Mouse (Mus musculus) midbrain, embryonic 12.5 days (tissue): ENCODE data around the gene Mpp4. TPM values are rescaled to one million over a fixed set of nuclear protein-coding genes. Genes with fewer than 3 reads are reported as not detected.

Experiments used
- ATAC-seq: fragments of 200-750 bp; cut with Nextera tagmentation; 2 replicates; pipeline ENCODE4 v1.8.0; 2017; ENCODE audit warnings: low read depth, moderate TSS enrichment, moderate library complexity; ENCODE audit not compliant: low FRiP score
- H3K27ac ChIP-seq: fragments of 300-500 bp; sonication (generic); replicated peaks from 2 replicates; pipeline ENCODE4 v1.5.1; 2016; ENCODE audit warnings: mild to moderate bottlenecking
- H3K27me3 ChIP-seq: fragments of 300-500 bp; sonication (generic); 2 replicates; pipeline ENCODE4 v1.6.1; 2016; ENCODE audit warnings: mild to moderate bottlenecking
- H3K36me3 ChIP-seq: fragments of 300-500 bp; sonication (generic); 2 replicates; pipeline ENCODE4 v1.6.1; 2016
- H3K4me1 ChIP-seq: fragments of 300-500 bp; sonication (generic); 2 replicates; pipeline ENCODE4 v1.6.1; 2016
- H3K4me2 ChIP-seq: fragments of 300-500 bp; sonication (generic); replicated peaks from 2 replicates; pipeline ENCODE4 v1.6.1; 2016; ENCODE audit warnings: mild to moderate bottlenecking, moderate library complexity
- H3K4me3 ChIP-seq: fragments of 300-500 bp; sonication (generic); 2 replicates; pipeline ENCODE4 v1.5.1; 2016; ENCODE audit warnings: mild to moderate bottlenecking
- H3K9ac ChIP-seq: fragments of 300-500 bp; sonication (generic); replicated peaks from 2 replicates; pipeline ENCODE4 v1.6.1; 2016; ENCODE audit warnings: mild to moderate bottlenecking, moderate library complexity
- H3K9me3 ChIP-seq: fragments of 300-500 bp; sonication (generic); 2 replicates; pipeline ENCODE4 v1.6.1; 2016; ENCODE audit warnings: mild to moderate bottlenecking
- WGBS: fragments of 180-500 bp; shearing (Covaris S2); methylation state at CpG from one replicate; pipeline ENCODE4 v1.1.7; 2016; 5-methylcytosine and 5-hydroxymethylcytosine counted together
- polyA plus RNA-seq: library from polyadenylated mRNA; unstranded; fragments of >200 nt; fragmentation: Nextera tagmentation; extraction: Ambion mirVana; gene quantifications from 2 replicates; pipeline ENCODE4 v1.2.1, GENCODE M21; 2016

Gene Mpp4
- polyA plus RNA-seq, 1 experiment from 2014 or later, result 0.26 TPM

- H3K27me3 ChIP-seq, result 0 out of 2 replicates have a peak, but pooled peaks cover 4% of the 10 kb centered on the region
- ATAC-seq, result no peak
- peaks cover 23% of the 10 kb centered on the region for H3K36me3 ChIP-seq
- WGBS, result 9% methylated on average over 5 of the region's 5 CpGs
- no peak overlapping the region for H3K4me2 ChIP-seq
- no peaks in the 10 kb centered on the region for H3K9me3 ChIP-seq
- H3K27ac ChIP-seq, result no peak overlapping the region; the same call in 1 of the 2 replicates
- H3K9ac ChIP-seq, result no peak overlapping the region
- no peak overlapping the region for H3K4me3 ChIP-seq
- H3K4me1 ChIP-seq, result peaks cover 7% of the 10 kb centered on the region; the same call in 1 of the 2 replicates
These were observed 729 bp upstream of the Mpp4 start for GRCm38 (mm10) chr1:59163918-59164317.

GRCm38 (mm10) chr1:59162309-59163024, 722 bp downstream of the Mpp4 start:
- 24% methylated on average over 8 of the region's 8 CpGs for WGBS
- no peak overlapping the region for H3K9ac ChIP-seq

GRCm38 (mm10) chr1:59161396-59161795, 1.8 kb downstream of the Mpp4 start:
- 70% methylated on average over 6 of the region's 6 CpGs for WGBS
- Histone ChIP-seq H3K27ac (no peak overlapping the region), H3K27me3 (0 out of 2 replicates have a peak, but pooled peaks cover 4% of the 10 kb centered on the region), H3K9me3 (no peaks in the 10 kb centered on the region), H3K36me3 (0 out of 2 replicates have a peak, but pooled peaks cover 6% of the 10 kb centered on the region), H3K4me2 (no peak overlapping the region), H3K4me1 (peaks cover 7% of the 10 kb centered on the region; the same call in 1 of the 2 replicates), H3K9ac (no peak overlapping the region), H3K4me3 (no peak overlapping the region)
- no peak for ATAC-seq

More at GRCm38 (mm10) chr1:59162309-59163024, 722 bp downstream of the Mpp4 start:
- H3K4me2 ChIP-seq, result no peak overlapping the region
- peaks cover 7% of the 10 kb centered on the region; the same call in 1 of the 2 replicates for H3K4me1 ChIP-seq
- no peak overlapping the region for H3K27ac ChIP-seq
- no peaks in the 10 kb centered on the region for H3K9me3 ChIP-seq
- 0 out of 2 replicates have a peak, but pooled peaks cover 4% of the 10 kb centered on the region for H3K27me3 ChIP-seq
- ATAC-seq, result no peak
- H3K36me3 ChIP-seq, result peaks cover 14% of the 10 kb centered on the region
- H3K4me3 ChIP-seq, result no peak overlapping the region

- Histone ChIP-seq H3K9me3 (no peaks in the 10 kb centered on the region), H3K4me2 (no peak overlapping the region), H3K36me3 (0 out of 2 replicates have a peak, but pooled peaks cover 6% of the 10 kb centered on the region), H3K27me3 (0 out of 2 replicates have a peak, but pooled peaks cover 4% of the 10 kb centered on the region), H3K27ac (no peak overlapping the region), H3K4me1 (peaks cover 7% of the 10 kb centered on the region; the same call in 1 of the 2 replicates), H3K9ac (no peak overlapping the region), H3K4me3 (no peak overlapping the region)
- 84% methylated on average over 6 of the region's 6 CpGs for WGBS
- ATAC-seq, result no peak
These were observed 2.3 kb downstream of the Mpp4 start for GRCm38 (mm10) chr1:59160871-59161270.

- no peaks in the 10 kb centered on the region for H3K9me3 ChIP-seq
- no peak overlapping the region for H3K4me3 ChIP-seq
- WGBS, result 94% methylated on average over 3 of the region's 3 CpGs
- H3K4me1 ChIP-seq, result peaks cover 7% of the 10 kb centered on the region; the same call in 1 of the 2 replicates
- ATAC-seq, result no peak
- 0 out of 2 replicates have a peak, but pooled peaks cover 4% of the 10 kb centered on the region for H3K27me3 ChIP-seq
- H3K36me3 ChIP-seq, result 0 out of 2 replicates have a peak, but pooled peaks cover 6% of the 10 kb centered on the region
- no peak overlapping the region for H3K9ac ChIP-seq
- no peak overlapping the region for H3K27ac ChIP-seq
- no peak overlapping the region for H3K4me2 ChIP-seq
These were observed 4.1 kb downstream of the Mpp4 start for GRCm38 (mm10) chr1:59159136-59159535.

GRCm38 (mm10) chr1:59158498-59158897, 4.7 kb downstream of the Mpp4 start:
- no peak for ATAC-seq
- Histone ChIP-seq H3K27me3 (0 out of 2 replicates have a peak, but pooled peaks cover 4% of the 10 kb centered on the region), H3K4me2 (no peak overlapping the region), H3K4me1 (peaks cover 6% of the 10 kb centered on the region; the same call in 1 of the 2 replicates), H3K9me3 (no peaks in the 10 kb centered on the region), H3K4me3 (no peak overlapping the region), H3K27ac (no peak overlapping the region), H3K9ac (no peak overlapping the region), H3K36me3 (0 out of 2 replicates have a peak, but pooled peaks cover 6% of the 10 kb centered on the region)
- 85% methylated on average over 7 of the region's 7 CpGs for WGBS

GRCm38 (mm10) chr1:59157846-59158245, 5.3 kb downstream of the Mpp4 start:
- H3K9me3 ChIP-seq, result no peaks in the 10 kb centered on the region
- WGBS, result 88% methylated on average over 4 of the region's 4 CpGs

GRCm38 (mm10) chr1:59152346-59152745, 10.8 kb downstream of the Mpp4 start:
- Histone ChIP-seq H3K36me3 (no peaks in the 10 kb centered on the region), H3K4me2 (no peak overlapping the region), H3K9me3 (no peaks in the 10 kb centered on the region), H3K27me3 (no peaks in the 10 kb centered on the region), H3K4me1 (no peaks in the 10 kb centered on the region), H3K27ac (no peak overlapping the region), H3K9ac (no peak overlapping the region), H3K4me3 (no peak overlapping the region)
- no peak for ATAC-seq
- WGBS, result 73% methylated on average over 4 of the region's 4 CpGs

More at GRCm38 (mm10) chr1:59157846-59158245, 5.3 kb downstream of the Mpp4 start:
- Histone ChIP-seq H3K4me2 (no peak overlapping the region), H3K9ac (no peak overlapping the region), H3K27ac (no peak overlapping the region), H3K27me3 (no peaks in the 10 kb centered on the region), H3K4me3 (no peak overlapping the region), H3K36me3 (0 out of 2 replicates have a peak, but pooled peaks cover under 1% of the 10 kb centered on the region), H3K4me1 (no peaks in the 10 kb centered on the region)
- no peak for ATAC-seq

- H3K36me3 ChIP-seq, result no peaks in the 10 kb centered on the region
- ATAC-seq, result no peak
- WGBS, result 86% methylated on average over 5 of the region's 5 CpGs
These were observed 12.6 kb downstream of the Mpp4 start for GRCm38 (mm10) chr1:59150542-59150941.

GRCm38 (mm10) chr1:59144543-59144942, 18.6 kb downstream of the Mpp4 start:
- 76% methylated on average over 10 of the region's 10 CpGs for WGBS
- Histone ChIP-seq H3K4me3 (no peak overlapping the region), H3K36me3 (no peaks in the 10 kb centered on the region), H3K27ac (no peak overlapping the region), H3K4me2 (no peak overlapping the region), H3K9me3 (no peaks in the 10 kb centered on the region), H3K9ac (no peak overlapping the region), H3K27me3 (no peaks in the 10 kb centered on the region), H3K4me1 (no peaks in the 10 kb centered on the region)
- no peak for ATAC-seq

More at GRCm38 (mm10) chr1:59150542-59150941, 12.6 kb downstream of the Mpp4 start:
- H3K27me3 ChIP-seq, result no peaks in the 10 kb centered on the region
- H3K27ac ChIP-seq, result no peak overlapping the region
- no peaks in the 10 kb centered on the region for H3K4me1 ChIP-seq
- no peak overlapping the region for H3K9ac ChIP-seq
- H3K9me3 ChIP-seq, result no peaks in the 10 kb centered on the region
- H3K4me3 ChIP-seq, result no peak overlapping the region
- no peak overlapping the region for H3K4me2 ChIP-seq

- Histone ChIP-seq H3K4me1 (no peaks in the 10 kb centered on the region), H3K9ac (no peak overlapping the region), H3K27me3 (no peaks in the 10 kb centered on the region), H3K4me2 (no peak overlapping the region), H3K9me3 (no peaks in the 10 kb centered on the region), H3K36me3 (no peaks in the 10 kb centered on the region), H3K27ac (no peak overlapping the region), H3K4me3 (no peak overlapping the region)
- ATAC-seq, result no peak
These were observed 20.4 kb downstream of the Mpp4 start for GRCm38 (mm10) chr1:59142809-59143208.

GRCm38 (mm10) chr1:59134419-59134818, 28.8 kb downstream of the Mpp4 start:
- Histone ChIP-seq H3K27me3 (no peaks in the 10 kb centered on the region), H3K9me3 (no peaks in the 10 kb centered on the region), H3K36me3 (no peaks in the 10 kb centered on the region), H3K4me1 (no peaks in the 10 kb centered on the region), H3K4me3 (no peak overlapping the region), H3K27ac (no peak overlapping the region), H3K4me2 (no peak overlapping the region), H3K9ac (no peak overlapping the region)
- 78% methylated on average over 5 of the region's 5 CpGs for WGBS
- ATAC-seq, result no peak
